Mouse (Mus musculus) stomach, embryonic 16.5 days (tissue): ENCODE measurements around the gene Enpp3. TPM values are rescaled to one million over a fixed set of nuclear protein-coding genes. Genes with fewer than 3 reads are reported as not detected.

ENCODE experiments used
- ATAC-seq: fragments of 200-750 bp; cut with Nextera tagmentation; 2 replicates; pipeline ENCODE4 v1.8.0; 2017; ENCODE audit warnings: moderate number of reproducible peaks, moderate TSS enrichment; ENCODE audit not compliant: insufficient read depth, low FRiP score
- H3K27ac ChIP-seq: fragments of 300-500 bp; sonication (generic); 2 replicates; pipeline ENCODE4 v1.5.1; 2014; ENCODE audit warnings: low read length
- H3K27me3 ChIP-seq: fragments of 300-500 bp; sonication (generic); 2 replicates; pipeline ENCODE4 v1.6.1; 2014; ENCODE audit warnings: low read length, control low read depth, mixed read lengths; ENCODE audit not compliant: control insufficient read depth, insufficient read depth
- H3K36me3 ChIP-seq: fragments of 300-500 bp; sonication (generic); 2 replicates; pipeline ENCODE4 v1.6.1; 2014; ENCODE audit warnings: low read length; ENCODE audit not compliant: control insufficient read depth, insufficient read depth
- H3K4me1 ChIP-seq: fragments of 300-500 bp; sonication (generic); 2 replicates; pipeline ENCODE4 v1.6.1; 2014; ENCODE audit warnings: low read length, control low read depth, mixed read lengths; ENCODE audit not compliant: control insufficient read depth, insufficient read depth
- H3K4me2 ChIP-seq: fragments of 300-500 bp; sonication (generic); 2 replicates; pipeline ENCODE4 v1.6.1; 2014; ENCODE audit warnings: low read depth, low read length, mixed read lengths
- H3K4me3 ChIP-seq: fragments of 300-500 bp; sonication (generic); replicated peaks from 2 replicates; pipeline ENCODE4 v1.5.1; 2014; ENCODE audit warnings: mild to moderate bottlenecking, low read length
- H3K9ac ChIP-seq: fragments of 300-500 bp; sonication (generic); 2 replicates; pipeline ENCODE4 v1.6.1; 2014; ENCODE audit warnings: low read length
- H3K9me3 ChIP-seq: fragments of 300-500 bp; sonication (generic); replicated peaks from 2 replicates; pipeline ENCODE4 v1.6.1; 2016; ENCODE audit warnings: low read length, control low read depth; ENCODE audit not compliant: control insufficient read depth
- WGBS: fragments of 180-500 bp; shearing (Covaris S2); extraction: QIAGEN DNeasy Blood & Tissue Kit; methylation state at CpG from one replicate; pipeline ENCODE4 v1.1.7; 2014; 5-methylcytosine and 5-hydroxymethylcytosine counted together
- polyA plus RNA-seq: library from polyadenylated mRNA; unstranded; fragments of >200 nt; fragmentation: Nextera tagmentation; extraction: Ambion mirVana; gene quantifications from 2 replicates; pipeline ENCODE4 v1.2.1, GENCODE M21; 2015

The Enpp3 gene
- polyA plus RNA-seq, 1 experiment from 2014 or later = 10.5 TPM

GRCm38 (mm10) chr10:24758326-24758915, 84.2 kb downstream of the Enpp3 start:
- Histone ChIP-seq H3K27ac (no peak overlapping the region), H3K4me3 (no peak overlapping the region), H3K27me3 (no peaks in the 10 kb centered on the region), H3K9me3 (no peaks in the 10 kb centered on the region), H3K4me1 (no peaks in the 10 kb centered on the region), H3K4me2 (no peak overlapping the region), H3K9ac (no peak overlapping the region), H3K36me3 (no peaks in the 10 kb centered on the region)
- no peak for ATAC-seq
- 59% methylated on average over 8 of the region's 8 CpGs for WGBS

GRCm38 (mm10) chr10:24754874-24755540, 87.6 kb downstream of the Enpp3 start:
- Histone ChIP-seq H3K9me3 (no peaks in the 10 kb centered on the region), H3K4me2 (peak overlapping the region; percentile 48), H3K9ac (no peak overlapping the region), H3K4me1 (no peaks in the 10 kb centered on the region), H3K27ac (no peak overlapping the region), H3K4me3 (peak overlapping the region; percentile 40; the same call in 1 of the 2 replicates), H3K27me3 (no peaks in the 10 kb centered on the region), H3K36me3 (no peaks in the 10 kb centered on the region)
- ATAC-seq = no peak
- 64% methylated on average over 9 of the region's 9 CpGs for WGBS

GRCm38 (mm10) chr10:24754251-24754835, 88.3 kb downstream of the Enpp3 start:
- peak overlapping the region; percentile 82 for H3K27ac ChIP-seq
- ATAC-seq = peak; percentile 64; the same call in 1 of the 2 replicates
- no peaks in the 10 kb centered on the region for H3K27me3 ChIP-seq
- H3K4me2 ChIP-seq = peak overlapping the region; percentile 48
- H3K36me3 ChIP-seq = no peaks in the 10 kb centered on the region
- no peaks in the 10 kb centered on the region for H3K9me3 ChIP-seq
- 40% methylated on average over 11 of the region's 11 CpGs for whole genome bisulfite sequencing
- H3K4me1 ChIP-seq = no peaks in the 10 kb centered on the region
- H3K9ac ChIP-seq = peak overlapping the region; percentile 55; the same call in 1 of the 2 replicates
- peak overlapping the region; percentile 40 for H3K4me3 ChIP-seq

- Histone ChIP-seq H3K27ac (peak overlapping the region; percentile 82), H3K9ac (peak overlapping the region; percentile 55; the same call in 1 of the 2 replicates), H3K9me3 (no peaks in the 10 kb centered on the region), H3K4me1 (no peaks in the 10 kb centered on the region), H3K4me3 (peak overlapping the region; percentile 40), H3K4me2 (peak overlapping the region; percentile 48), H3K36me3 (no peaks in the 10 kb centered on the region), H3K27me3 (no peaks in the 10 kb centered on the region)
- peak; percentile 39; the same call in 1 of the 2 replicates for ATAC-seq
- WGBS = 49% methylated on average over 16 of the region's 16 CpGs
Observed at GRCm38 (mm10) chr10:24753536-24754250, 88.9 kb downstream of the Enpp3 start.

GRCm38 (mm10) chr10:24742950-24743487, 99.6 kb downstream of the Enpp3 start:
- H3K27me3 ChIP-seq = no peaks in the 10 kb centered on the region
- ATAC-seq = no peak
- H3K4me3 ChIP-seq = no peak overlapping the region
- no peaks in the 10 kb centered on the region for H3K9me3 ChIP-seq
- H3K4me2 ChIP-seq = no peak overlapping the region
- no peaks in the 10 kb centered on the region for H3K36me3 ChIP-seq
- H3K4me1 ChIP-seq = peaks cover 4% of the 10 kb centered on the region
- H3K9ac ChIP-seq = no peak overlapping the region
- WGBS = 74% methylated on average over 13 of the region's 13 CpGs
- no peak overlapping the region for H3K27ac ChIP-seq

- Histone ChIP-seq H3K27me3 (no peaks in the 10 kb centered on the region), H3K27ac (no peak overlapping the region), H3K4me3 (no peak overlapping the region), H3K36me3 (no peaks in the 10 kb centered on the region), H3K4me2 (no peak overlapping the region), H3K9ac (no peak overlapping the region), H3K9me3 (no peaks in the 10 kb centered on the region), H3K4me1 (peaks cover 4% of the 10 kb centered on the region)
- WGBS = 29% methylated on average over 7 of the region's 7 CpGs
- no peak for ATAC-seq
Observed at GRCm38 (mm10) chr10:24741229-24742198, 101.1 kb downstream of the Enpp3 start.

- no peak overlapping the region for H3K27ac ChIP-seq
- no peaks in the 10 kb centered on the region for H3K36me3 ChIP-seq
- ATAC-seq = no peak
- no peak overlapping the region for H3K4me3 ChIP-seq
- no peaks in the 10 kb centered on the region for H3K9me3 ChIP-seq
- no peaks in the 10 kb centered on the region for H3K27me3 ChIP-seq
- no peak overlapping the region for H3K9ac ChIP-seq
- no peak overlapping the region for H3K4me2 ChIP-seq
- H3K4me1 ChIP-seq = peaks cover 4% of the 10 kb centered on the region
- WGBS = 72% methylated on average over 2 of the region's 2 CpGs
Observed at GRCm38 (mm10) chr10:24739171-24739570, 103.5 kb downstream of the Enpp3 start.

GRCm38 (mm10) chr10:24738456-24738855, 104.2 kb downstream of the Enpp3 start:
- H3K9me3 ChIP-seq = no peaks in the 10 kb centered on the region
- H3K4me3 ChIP-seq = no peak overlapping the region
- ATAC-seq = no peak
- no peaks in the 10 kb centered on the region for H3K27me3 ChIP-seq
- H3K4me2 ChIP-seq = no peak overlapping the region
- H3K9ac ChIP-seq = no peak overlapping the region
- no peaks in the 10 kb centered on the region for H3K36me3 ChIP-seq
- peaks cover 4% of the 10 kb centered on the region for H3K4me1 ChIP-seq
- H3K27ac ChIP-seq = no peak overlapping the region
- WGBS = 70% methylated on average over 2 of the region's 2 CpGs
